Mouse (Mus musculus): ENCODE results near the gene Mgmt. TPM values are rescaled to one million over a fixed set of nuclear protein-coding genes. Genes with fewer than 3 reads are reported as not detected.

Mgmt gene
- polyA plus RNA-seq, 1 experiment from 2014 or later, result 5.4 TPM

DNA sequence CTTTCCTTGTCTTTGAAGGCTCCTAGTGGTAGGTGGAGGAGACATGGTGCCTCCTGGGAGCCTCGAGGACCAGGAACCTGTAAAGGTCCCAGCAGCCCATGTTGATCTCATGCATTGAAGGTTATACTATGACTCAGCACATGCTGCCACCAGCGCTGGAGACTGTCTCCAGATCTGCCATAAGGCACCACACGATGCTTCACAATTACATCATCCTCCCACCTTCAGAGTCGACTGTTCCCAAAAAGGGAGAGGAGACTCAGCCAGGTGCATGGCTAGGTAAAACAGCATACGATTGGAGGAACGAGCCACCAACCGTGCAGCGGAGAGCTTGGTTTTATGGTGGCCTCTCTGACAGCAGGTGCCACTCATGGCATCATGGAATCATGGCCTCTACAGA, 234.3 kb downstream of the Mgmt start:
- H3K36me3 ChIP-seq (ENCODE audit: insufficient read depth), result no peaks in the 10 kb centered on the region
- DNase-seq (no peak), ATAC-seq (ENCODE audit: insufficient read depth) (no peak)
- no peaks in the 10 kb centered on the region for H3K27me3 ChIP-seq (ENCODE audit: insufficient read depth, low read length)
- no peak overlapping the region for H3K27ac ChIP-seq (ENCODE audit: low read depth)
- no peaks in the 10 kb centered on the region for H3K9me3 ChIP-seq (ENCODE audit: low read depth, low read length)
- H3K4me3 ChIP-seq (ENCODE audit: low read depth, low read length), result no peak overlapping the region
- 84% methylated on average over 8 of the region's 8 CpGs for WGBS
- no peak for TF ChIP-seq CTCF (IDR thresholded peaks at IDR 0.05; ENCODE audit: low read depth)
- H3K4me1 ChIP-seq (ENCODE audit: insufficient read depth), result no peaks in the 10 kb centered on the region
- H3K4me2 ChIP-seq, result no peak overlapping the region
- H3K9ac ChIP-seq, result no peak overlapping the region

DNA sequence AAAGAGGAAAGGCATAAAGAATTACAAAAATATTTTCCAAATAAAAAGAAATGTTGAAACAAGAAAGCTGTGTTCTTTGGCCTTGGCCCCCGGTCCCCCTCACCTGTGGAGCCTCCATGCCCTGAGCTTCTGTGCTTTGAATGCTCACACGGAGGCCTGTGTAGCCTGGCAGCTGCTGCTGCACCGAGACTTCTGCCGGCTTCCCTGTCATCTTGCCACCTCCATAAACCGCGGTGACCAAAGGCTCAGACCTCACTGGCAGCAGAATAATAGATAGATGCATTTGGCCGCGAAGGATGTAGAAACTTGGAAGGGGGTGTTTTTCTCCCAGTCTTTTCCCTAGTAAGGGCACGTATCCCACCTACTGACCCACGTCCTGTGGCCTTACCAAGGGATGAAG, 235.8 kb downstream of the Mgmt start:
- ATAC-seq (ENCODE audit: insufficient read depth), result no peak
- no peak overlapping the region for H3K9ac ChIP-seq
- 82% methylated on average over 10 of the region's 10 CpGs for WGBS

DNA sequence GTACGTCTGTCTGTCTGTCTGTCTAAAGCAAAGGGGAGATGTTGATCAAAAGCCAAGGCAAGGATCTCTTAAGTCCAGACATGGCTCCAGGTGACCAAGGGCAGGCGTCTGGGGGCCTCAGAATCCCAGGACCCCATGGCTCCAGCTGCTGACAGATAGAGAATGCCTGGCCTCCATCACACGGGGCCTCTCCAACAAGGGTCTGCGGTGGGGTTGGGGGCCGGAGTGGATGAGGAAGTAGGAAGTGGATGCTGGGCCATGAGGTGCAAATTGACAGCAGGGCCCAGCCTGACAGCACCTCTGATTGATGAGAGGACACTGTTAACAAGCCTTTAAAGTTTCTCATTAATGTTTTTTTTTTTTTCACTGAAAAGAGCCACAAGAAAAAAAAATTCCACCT, 237.5 kb downstream of the Mgmt start:
- DNase-seq (no peak), ATAC-seq (ENCODE audit: insufficient read depth) (no peak)
- no peak overlapping the region for H3K9ac ChIP-seq
- H3K4me2 ChIP-seq, result no peak overlapping the region
- no peak overlapping the region for H3K4me3 ChIP-seq (ENCODE audit: low read depth, low read length)
- H3K4me1 ChIP-seq (ENCODE audit: insufficient read depth), result no peaks in the 10 kb centered on the region
- TF ChIP-seq CTCF (IDR thresholded peaks at IDR 0.05; ENCODE audit: low read depth), result no peak
- H3K9me3 ChIP-seq (ENCODE audit: low read depth, low read length), result no peaks in the 10 kb centered on the region
- no peak overlapping the region for H3K27ac ChIP-seq (ENCODE audit: low read depth)
- WGBS, result 47% methylated on average over 5 of the region's 5 CpGs
- H3K36me3 ChIP-seq (ENCODE audit: insufficient read depth), result no peaks in the 10 kb centered on the region
- no peaks in the 10 kb centered on the region for H3K27me3 ChIP-seq (ENCODE audit: insufficient read depth, low read length)

More for the DNA sequence above, 235.8 kb downstream of the Mgmt start:
- no peak for TF ChIP-seq CTCF (IDR thresholded peaks at IDR 0.05; ENCODE audit: low read depth)
- no peaks in the 10 kb centered on the region for H3K4me1 ChIP-seq (ENCODE audit: insufficient read depth)
- no peaks in the 10 kb centered on the region for H3K36me3 ChIP-seq (ENCODE audit: insufficient read depth)
- no peaks in the 10 kb centered on the region for H3K27me3 ChIP-seq (ENCODE audit: insufficient read depth, low read length)
- H3K27ac ChIP-seq (ENCODE audit: low read depth), result no peak overlapping the region
- H3K4me2 ChIP-seq, result no peak overlapping the region
- DNase-seq, result no peak
- H3K4me3 ChIP-seq (ENCODE audit: low read depth, low read length), result no peak overlapping the region
- no peaks in the 10 kb centered on the region for H3K9me3 ChIP-seq (ENCODE audit: low read depth, low read length)

DNA sequence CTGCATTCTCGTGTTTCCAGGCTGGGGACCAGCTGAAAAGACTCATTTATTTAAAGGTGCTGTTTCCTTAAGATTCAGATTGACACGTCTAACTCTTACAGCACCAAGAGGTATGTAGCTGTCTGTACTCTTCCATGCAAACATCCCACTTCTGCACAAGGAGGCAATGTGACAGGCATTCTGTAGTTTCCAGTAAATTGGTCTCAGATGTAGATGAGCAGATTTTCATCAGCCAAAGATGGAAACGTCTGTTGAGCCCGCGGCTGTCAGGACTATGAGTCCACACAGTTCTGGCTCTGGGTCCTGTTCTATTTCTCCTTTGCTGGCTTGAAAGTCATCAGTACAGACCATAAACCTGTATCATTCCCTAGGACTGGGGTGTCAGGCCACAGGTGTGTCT, 243.7 kb downstream of the Mgmt start:
- DNase-seq (no peak), ATAC-seq (ENCODE audit: insufficient read depth) (no peak)
- Histone ChIP-seq H3K27ac (ENCODE audit: low read depth) (no peak overlapping the region), H3K4me2 (no peak overlapping the region), H3K4me3 (ENCODE audit: low read depth, low read length) (no peak overlapping the region), H3K36me3 (ENCODE audit: insufficient read depth) (no peaks in the 10 kb centered on the region), H3K27me3 (ENCODE audit: insufficient read depth, low read length) (no peaks in the 10 kb centered on the region), H3K9ac (no peak overlapping the region), H3K4me1 (ENCODE audit: insufficient read depth) (no peaks in the 10 kb centered on the region), H3K9me3 (ENCODE audit: low read depth, low read length) (no peaks in the 10 kb centered on the region)
- no peak for TF ChIP-seq CTCF (IDR thresholded peaks at IDR 0.05; ENCODE audit: low read depth)
- 59% methylated on average over 5 of the region's 5 CpGs for WGBS

DNA sequence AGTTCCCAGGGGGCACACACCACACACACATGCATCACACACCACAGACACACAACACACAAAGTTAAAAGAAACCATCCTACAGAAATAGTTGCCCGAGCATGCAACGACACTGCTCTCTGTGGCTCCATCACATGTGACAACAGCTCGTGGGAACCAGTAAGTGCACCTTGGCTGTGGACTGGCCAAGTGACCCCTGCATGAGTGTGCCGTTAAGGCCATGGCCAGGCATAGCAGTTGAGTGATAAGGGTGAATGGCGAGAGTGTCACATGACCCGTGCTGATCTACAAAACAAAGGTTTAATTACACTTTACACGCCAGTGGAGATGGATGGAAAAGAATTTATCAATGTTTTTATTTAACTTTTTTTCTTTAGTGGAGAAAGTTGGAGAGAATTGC, 245.9 kb downstream of the Mgmt start:
- Histone ChIP-seq H3K36me3 (ENCODE audit: insufficient read depth) (no peaks in the 10 kb centered on the region), H3K9ac (no peak overlapping the region), H3K27me3 (ENCODE audit: insufficient read depth, low read length) (no peaks in the 10 kb centered on the region), H3K9me3 (ENCODE audit: low read depth, low read length) (no peaks in the 10 kb centered on the region), H3K4me2 (no peak overlapping the region), H3K4me3 (ENCODE audit: low read depth, low read length) (no peak overlapping the region), H3K4me1 (ENCODE audit: insufficient read depth) (no peaks in the 10 kb centered on the region), H3K27ac (ENCODE audit: low read depth) (no peak overlapping the region)
- DNase-seq (no peak), ATAC-seq (ENCODE audit: insufficient read depth) (no peak)
- WGBS, result 63% methylated on average over 7 of the region's 7 CpGs
- TF ChIP-seq CTCF (IDR thresholded peaks at IDR 0.05; ENCODE audit: low read depth), result no peak

DNA sequence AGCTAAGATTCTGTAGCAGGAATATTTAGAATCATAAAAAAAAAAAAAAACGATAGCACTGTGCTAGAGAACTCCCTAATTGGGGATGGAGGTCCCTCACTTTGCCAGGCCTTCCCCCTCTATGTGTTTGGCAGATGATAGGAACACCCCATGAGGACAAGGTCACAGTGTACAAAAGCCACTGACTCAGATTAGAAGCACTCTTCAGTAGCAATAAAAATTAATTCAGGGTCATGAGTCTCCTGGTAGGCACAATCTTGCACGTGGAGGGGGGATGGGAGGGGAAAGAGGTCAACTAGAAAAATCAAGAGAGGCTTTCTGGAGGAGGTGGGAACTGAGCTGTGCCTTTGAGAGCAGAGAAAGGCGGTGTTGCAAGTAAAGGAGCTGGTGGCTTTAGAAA, 247.0 kb downstream of the Mgmt start:
- H3K4me1 ChIP-seq (ENCODE audit: insufficient read depth), result no peaks in the 10 kb centered on the region
- H3K36me3 ChIP-seq (ENCODE audit: insufficient read depth), result no peaks in the 10 kb centered on the region
- no peak overlapping the region for H3K4me3 ChIP-seq (ENCODE audit: low read depth, low read length)
- H3K9ac ChIP-seq, result no peak overlapping the region
- TF ChIP-seq CTCF (IDR thresholded peaks at IDR 0.05; ENCODE audit: low read depth), result no peak
- H3K27me3 ChIP-seq (ENCODE audit: insufficient read depth, low read length), result no peaks in the 10 kb centered on the region
- no peak overlapping the region for H3K4me2 ChIP-seq
- H3K27ac ChIP-seq (ENCODE audit: low read depth), result no peak overlapping the region
- no peaks in the 10 kb centered on the region for H3K9me3 ChIP-seq (ENCODE audit: low read depth, low read length)
- DNase-seq (no peak), ATAC-seq (ENCODE audit: insufficient read depth) (no peak)
- WGBS, result 38% methylated on average over 3 of the region's 3 CpGs

DNA sequence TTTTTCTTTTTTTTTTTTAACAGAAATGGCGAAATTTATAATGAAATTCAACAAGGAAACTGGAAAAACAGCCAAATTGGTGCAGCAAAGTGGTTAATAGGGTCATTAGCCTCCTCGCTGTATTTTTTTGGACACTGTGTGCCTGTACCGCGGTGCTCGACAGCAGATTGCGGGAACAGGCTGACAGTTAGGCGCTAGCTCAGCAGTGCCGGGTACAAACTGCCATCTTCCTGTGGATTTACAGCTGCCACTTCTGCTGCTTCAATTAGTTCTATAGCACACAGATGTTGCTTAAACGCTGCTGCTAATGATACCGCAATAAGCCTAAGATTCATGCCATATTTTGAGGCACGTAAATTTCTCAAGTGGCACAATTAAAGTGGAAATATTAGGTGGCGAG, 252.7 kb downstream of the Mgmt start:
- Histone ChIP-seq H3K27me3 (ENCODE audit: insufficient read depth, low read length) (no peaks in the 10 kb centered on the region), H3K9ac (no peak overlapping the region), H3K36me3 (ENCODE audit: insufficient read depth) (no peaks in the 10 kb centered on the region), H3K4me2 (no peak overlapping the region), H3K4me3 (ENCODE audit: low read depth, low read length) (no peak overlapping the region), H3K4me1 (ENCODE audit: insufficient read depth) (no peaks in the 10 kb centered on the region), H3K27ac (ENCODE audit: low read depth) (no peak overlapping the region), H3K9me3 (ENCODE audit: low read depth, low read length) (no peaks in the 10 kb centered on the region)
- DNase-seq (no peak), ATAC-seq (ENCODE audit: insufficient read depth) (no peak)
- TF ChIP-seq CTCF (IDR thresholded peaks at IDR 0.05; ENCODE audit: low read depth), result no peak
- 75% methylated on average over 12 of the region's 12 CpGs for WGBS

DNA sequence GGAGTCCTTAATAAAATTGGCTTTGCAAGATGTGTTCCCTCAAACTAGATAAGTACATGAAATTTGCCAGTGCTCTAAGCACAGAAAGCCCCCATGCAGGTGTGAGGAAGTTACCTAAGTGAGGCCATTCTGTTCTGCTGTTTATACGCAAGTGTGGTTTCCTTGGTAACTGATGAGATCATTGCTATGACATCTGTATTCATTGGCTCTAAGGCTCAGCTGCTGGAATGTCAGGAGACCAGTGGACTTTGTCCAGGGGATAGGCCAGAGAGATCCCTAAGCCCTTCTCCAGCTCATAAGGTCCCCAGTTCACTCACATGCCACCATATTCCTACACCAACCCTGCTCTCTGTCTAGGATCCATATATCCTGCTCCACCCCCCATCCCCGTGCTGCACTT, 257.4 kb downstream of the Mgmt start:
- no peak overlapping the region for H3K4me2 ChIP-seq
- 76% methylated on average over 2 of the region's 2 CpGs for WGBS
- H3K27me3 ChIP-seq (ENCODE audit: insufficient read depth, low read length), result no peaks in the 10 kb centered on the region
- no peak overlapping the region for H3K4me3 ChIP-seq (ENCODE audit: low read depth, low read length)
- no peak for TF ChIP-seq CTCF (IDR thresholded peaks at IDR 0.05; ENCODE audit: low read depth)
- H3K36me3 ChIP-seq (ENCODE audit: insufficient read depth), result no peaks in the 10 kb centered on the region
- no peak overlapping the region for H3K9ac ChIP-seq
- DNase-seq (no peak), ATAC-seq (ENCODE audit: insufficient read depth) (no peak)
- no peaks in the 10 kb centered on the region for H3K4me1 ChIP-seq (ENCODE audit: insufficient read depth)
- no peaks in the 10 kb centered on the region for H3K9me3 ChIP-seq (ENCODE audit: low read depth, low read length)
- H3K27ac ChIP-seq (ENCODE audit: low read depth), result no peak overlapping the region
